Mouse (Mus musculus) CH12.LX (cell line): ENCODE results near the gene Gramd1a.

Experiments
- BHLHE40 ChIP-seq: IDR thresholded peaks from 2 replicates; pipeline ENCODE4 v1.6.1; 2011; ENCODE audit warnings: mild to moderate bottlenecking, low read depth, low read length, improper control_type of control experiment
- CTCF ChIP-seq, 2 experiments: IDR thresholded peaks in 1 of 2; conservative IDR thresholded peaks in 1 of 2; 2 replicates each; pipeline ENCODE4 v1.5.1; 2011 to 2012; ENCODE audit warnings: low read depth in 2 of 2, low read length in 2 of 2, improper control_type of control experiment in 1 of 2, inconsistent platforms in 1 of 2, mild to moderate bottlenecking in 1 of 2, moderate library complexity in 1 of 2
- EP300 ChIP-seq: IDR thresholded peaks from 2 replicates; pipeline ENCODE4 v1.6.1; 2011; ENCODE audit warnings: low read length, improper control_type of control experiment
- MXI1 ChIP-seq: IDR thresholded peaks from 2 replicates; pipeline ENCODE4 v1.6.1; 2011; ENCODE audit warnings: mild to moderate bottlenecking, low read depth, low read length, improper control_type of control experiment
- TCF12 ChIP-seq: IDR thresholded peaks from 2 replicates; pipeline ENCODE4 v1.6.1; 2014; ENCODE audit warnings: low read depth, mild to moderate bottlenecking, inconsistent platforms, low read length, improper control_type of control experiment
- UBTF ChIP-seq: IDR thresholded peaks from 2 replicates; pipeline ENCODE4 v1.6.1; 2012; ENCODE audit warnings: low read depth, mild to moderate bottlenecking, inconsistent platforms, low read length, improper control_type of control experiment, moderate library complexity
- USF1 ChIP-seq: IDR thresholded peaks from 2 replicates; pipeline ENCODE4 v1.6.1; 2014; ENCODE audit warnings: low read depth, mild to moderate bottlenecking, inconsistent platforms, low read length, improper control_type of control experiment
- ZMIZ1 ChIP-seq: IDR thresholded peaks from 2 replicates; pipeline ENCODE4 v1.6.1; 2012; ENCODE audit warnings: low read depth, mild to moderate bottlenecking, inconsistent platforms, low read length, improper control_type of control experiment

DNA sequence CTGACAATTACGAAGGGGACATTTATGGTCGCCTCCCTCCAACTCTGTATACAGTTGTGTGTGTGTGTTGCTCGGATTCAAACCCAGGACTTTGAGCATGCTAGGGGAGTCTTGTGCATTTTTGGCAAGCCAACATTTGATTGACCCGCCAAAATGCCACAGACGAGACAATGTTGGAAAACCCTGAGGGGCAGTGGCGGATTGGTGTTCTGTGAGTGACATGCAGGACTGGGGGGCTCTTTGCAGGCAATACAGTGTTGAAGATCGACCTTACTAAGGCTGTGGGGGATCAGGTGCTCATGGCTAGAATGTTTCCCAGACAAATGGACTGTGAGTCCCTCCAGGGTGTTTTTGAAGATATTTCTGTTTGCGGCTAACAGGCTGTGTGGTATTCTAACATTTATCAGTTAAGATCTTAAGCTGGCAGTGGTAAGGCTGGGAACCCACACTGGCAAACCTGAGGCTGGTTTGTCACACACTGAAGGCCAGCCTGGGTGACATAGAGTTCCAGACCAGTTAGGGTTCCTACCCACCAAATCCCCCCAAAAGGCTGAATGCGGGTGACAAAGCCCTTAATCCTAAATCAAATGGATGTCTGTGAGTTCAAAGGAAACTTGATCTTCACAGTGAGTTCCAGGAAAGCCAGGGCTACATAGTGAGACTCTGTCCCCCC lies 58.7 kb downstream of the Gramd1a start:
- no peak for TF ChIP-seq BHLHE40
- TF ChIP-seq MXI1 = no peak
- no peak for TF ChIP-seq TCF12
- TF ChIP-seq CTCF (conservative IDR thresholded peaks at IDR 0.05 in 1 of 2, IDR thresholded peaks at IDR 0.05 in 1 of 2; ENCODE audit: low read depth in 2 of 2, low read length in 2 of 2) = no peak
- no peak for TF ChIP-seq ZMIZ1
- no peak for TF ChIP-seq EP300
- no peak for TF ChIP-seq UBTF
- TF ChIP-seq USF1 = no peak
